Mouse (Mus musculus) neural tube, embryonic 13.5 days (tissue): Measurements from ENCODE around the gene Klhl31. TPM values are rescaled to one million over a fixed set of nuclear protein-coding genes. Genes with fewer than 3 reads are reported as not detected.

Source experiments
- polyA plus RNA-seq: library from polyadenylated mRNA; unstranded; fragments of >200 nt; fragmentation: Nextera tagmentation; extraction: Ambion mirVana; gene quantifications from 2 replicates; pipeline ENCODE4 v1.2.1, GENCODE M21; 2015

The Klhl31 gene
- polyA plus RNA-seq, 1 experiment from 2014 or later, result 0.28 TPM

Other genes starting within 250 kb of the Klhl31 start
- gene Lrrc1, start 91.6 kb upstream of the Klhl31 start, polyA plus RNA-seq, result 6.0 and 6.1 TPM in 2 replicates
- gene Gclc, start 118.0 kb downstream of the Klhl31 start, polyA plus RNA-seq, result 16.8 TPM in 2 replicates